Mouse (Mus musculus): ENCODE results near the gene Gm21394. TPM values are rescaled to one million over a fixed set of nuclear protein-coding genes. Genes with fewer than 3 reads are reported as not detected.
"Not testable (repeated sequence)": the region's sequence is repeated elsewhere in the genome, so short reads cannot be mapped to it uniquely, and the experiment has no call there.

Gm21394 gene
- total RNA-seq (2015; ENCODE audit: low replicate concordance) (not detected in 2 replicates), total RNA-seq (2017; ENCODE audit: low replicate concordance) (not detected in 2 replicates)

DNA sequence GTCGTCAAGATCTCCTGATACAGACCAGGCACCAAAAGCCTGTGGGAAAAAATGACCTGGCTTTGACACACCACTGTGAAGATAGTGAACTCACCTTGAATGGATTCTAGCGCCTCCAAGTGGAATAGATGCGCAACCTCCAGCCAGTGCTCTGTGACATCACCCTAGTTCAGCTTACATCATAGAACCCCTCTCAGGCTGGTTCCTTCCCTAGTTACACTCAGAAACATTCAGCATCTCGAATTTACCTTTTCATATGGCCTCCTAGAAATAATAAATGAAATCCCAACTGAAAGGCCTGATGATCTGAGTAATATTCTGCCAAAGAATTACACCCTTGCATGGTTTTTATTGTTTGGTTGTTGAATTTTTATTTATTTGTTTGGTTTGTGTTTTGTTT lies at the start of gene Gm21394:
Gene Gm21394 (minus strand): TSS at position 101 of the 400 bp plus-strand sequence.
- ATAC-seq (replicated peaks; ENCODE audit: low FRiP score, poor library complexity, severe bottlenecking): not testable (repeated sequence)

Other genes with a start within 250 kb of the Gm21394 start
- not detected in 2 replicates for gene Gm21409, start 181.8 kb upstream of the Gm21394 start, total RNA-seq (2015; ENCODE audit: low replicate concordance)
- not detected in 2 replicates for gene Gm21409, start 181.8 kb upstream of the Gm21394 start, total RNA-seq (2017; ENCODE audit: low replicate concordance)